Mouse (Mus musculus): ENCODE measurements around the gene Gabarapl2. TPM values are rescaled to one million over a fixed set of nuclear protein-coding genes. Genes with fewer than 3 reads are reported as not detected.

Gene Gabarapl2
- polyA plus RNA-seq, 1 experiment: 9.3 TPM

DNA sequence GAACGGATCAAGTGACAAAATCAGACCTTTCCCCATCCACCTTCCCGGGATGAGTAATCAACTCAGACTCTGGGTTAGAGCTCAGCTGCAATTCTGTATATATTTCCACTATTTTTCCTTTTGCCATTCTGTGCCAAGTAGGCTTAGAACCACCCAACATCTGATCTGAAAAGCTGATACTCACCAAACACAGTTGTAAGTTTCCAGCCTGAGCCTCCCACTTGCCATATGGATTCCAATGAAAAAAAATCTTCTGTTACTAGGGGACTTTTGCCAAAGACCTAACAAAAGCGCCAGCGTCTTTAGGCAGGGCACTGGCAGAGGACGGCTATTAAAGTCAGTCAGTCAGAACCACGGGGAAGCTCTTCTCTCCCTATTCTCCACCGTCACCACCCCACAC, 28.9 kb upstream of the Gabarapl2 start:
- no peaks in the 10 kb centered on the region for H3K36me3 ChIP-seq (replicated peaks; ENCODE audit: low read length)
- peaks cover 66% of the 10 kb centered on the region for H3K27me3 ChIP-seq (replicated peaks)
- no peaks in the 10 kb centered on the region for H3K9me3 ChIP-seq
- peaks cover 30% of the 10 kb centered on the region for H3K4me1 ChIP-seq
- H3K4me3 ChIP-seq (replicated peaks): no peak overlapping the region
- TF ChIP-seq FLI1 (IDR thresholded peaks at IDR 0.05; ENCODE audit: low read length): no peak
- TF ChIP-seq GATA1 (IDR thresholded peaks at IDR 0.05; ENCODE audit: borderline replicate concordance, low read length): no peak

DNA sequence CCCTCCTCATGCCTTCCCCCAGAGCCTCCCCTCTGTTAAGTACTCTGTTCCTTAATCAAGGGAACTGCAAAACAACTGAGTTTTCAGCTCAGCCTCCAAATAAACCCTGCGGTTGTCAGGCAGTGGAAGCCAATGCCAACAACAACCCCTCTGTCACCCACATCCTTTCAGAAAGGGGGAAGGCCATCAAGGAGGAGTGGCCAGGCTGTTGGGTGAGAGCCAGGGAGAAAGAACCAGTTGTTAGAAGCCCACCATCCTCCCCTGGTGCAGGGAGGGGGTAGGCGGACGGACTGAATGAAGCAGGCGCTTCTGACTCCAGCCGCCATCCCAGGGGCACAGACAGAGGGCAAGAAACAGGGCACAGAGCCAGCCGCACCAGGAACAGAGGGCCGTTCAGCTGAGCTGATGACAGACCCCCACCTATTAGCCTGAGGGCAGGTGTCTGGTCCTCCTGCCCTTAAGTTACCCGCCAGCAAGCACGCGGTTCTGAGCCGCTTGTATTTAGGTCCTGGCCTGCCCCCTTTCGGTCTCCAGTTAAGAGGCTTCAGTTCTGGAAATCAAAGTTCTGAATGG, 27.6 kb upstream of the Gabarapl2 start:
- H3K4me3 ChIP-seq (replicated peaks): no peak overlapping the region
- peaks cover 3% of the 10 kb centered on the region; the same call in 1 of the 2 replicates for H3K9me3 ChIP-seq
- H3K27me3 ChIP-seq (replicated peaks): peaks cover 63% of the 10 kb centered on the region
- no peak for TF ChIP-seq FLI1 (IDR thresholded peaks at IDR 0.05; ENCODE audit: low read length)
- TF ChIP-seq GATA1 (IDR thresholded peaks at IDR 0.05; ENCODE audit: borderline replicate concordance, low read length): no peak
- no peaks in the 10 kb centered on the region for H3K36me3 ChIP-seq (replicated peaks; ENCODE audit: low read length)
- H3K4me1 ChIP-seq: peaks cover 30% of the 10 kb centered on the region

DNA sequence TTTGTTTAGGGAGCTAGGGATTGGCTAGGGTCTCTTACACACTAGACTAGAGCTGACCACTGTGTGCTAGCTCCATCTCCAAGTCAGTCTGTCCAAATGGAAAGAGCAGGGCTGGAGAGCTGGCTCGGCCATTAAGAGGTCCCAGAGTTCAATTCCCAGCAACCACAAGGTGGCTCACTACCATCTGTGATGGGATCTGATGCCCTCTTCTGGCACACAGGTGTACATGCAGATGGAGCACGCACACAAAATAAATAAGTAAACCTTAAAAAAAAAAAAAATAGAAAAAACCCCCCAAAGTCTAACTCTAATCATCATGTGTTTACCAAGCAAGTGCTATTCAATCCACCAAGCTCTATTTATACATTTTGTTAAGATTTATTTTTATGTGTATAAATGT, 20.8 kb upstream of the Gabarapl2 start:
- peaks cover 6% of the 10 kb centered on the region for H3K36me3 ChIP-seq (replicated peaks; ENCODE audit: low read length)
- no peak for TF ChIP-seq FLI1 (IDR thresholded peaks at IDR 0.05; ENCODE audit: low read length)
- TF ChIP-seq GATA1 (IDR thresholded peaks at IDR 0.05; ENCODE audit: borderline replicate concordance, low read length): no peak
- peaks cover 32% of the 10 kb centered on the region for H3K4me1 ChIP-seq
- no peak overlapping the region for H3K4me3 ChIP-seq (replicated peaks)
- H3K9me3 ChIP-seq: peaks cover 10% of the 10 kb centered on the region; the same call in 1 of the 2 replicates
- peaks cover 14% of the 10 kb centered on the region for H3K27me3 ChIP-seq (replicated peaks)

DNA sequence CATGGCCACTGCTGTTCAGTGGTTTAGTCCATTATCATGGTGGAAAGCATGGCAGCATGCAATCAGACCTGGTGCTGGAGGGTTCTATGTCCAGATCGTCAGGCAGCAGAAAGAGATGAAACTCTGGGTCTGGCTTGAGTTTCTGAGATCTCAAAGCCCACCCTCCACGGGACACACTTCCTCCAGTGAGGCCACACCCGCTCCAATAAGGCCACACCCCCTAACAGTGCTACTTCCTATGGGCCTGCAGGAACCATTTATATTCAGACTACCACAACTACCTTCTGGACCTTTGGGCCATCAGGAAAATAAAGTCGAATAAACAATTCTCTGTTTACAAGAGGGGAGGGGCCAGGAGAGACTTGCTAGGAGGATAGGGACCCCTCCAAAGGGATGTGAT, 19.5 kb upstream of the Gabarapl2 start:
- peaks cover 42% of the 10 kb centered on the region for H3K4me1 ChIP-seq
- no peak overlapping the region for H3K4me3 ChIP-seq (replicated peaks)
- peaks cover 10% of the 10 kb centered on the region; the same call in 1 of the 2 replicates for H3K9me3 ChIP-seq
- TF ChIP-seq FLI1 (IDR thresholded peaks at IDR 0.05; ENCODE audit: low read length): no peak
- TF ChIP-seq GATA1 (IDR thresholded peaks at IDR 0.05; ENCODE audit: borderline replicate concordance, low read length): no peak
- peaks cover 5% of the 10 kb centered on the region for H3K27me3 ChIP-seq (replicated peaks)
- H3K36me3 ChIP-seq (replicated peaks; ENCODE audit: low read length): peaks cover 6% of the 10 kb centered on the region

DNA sequence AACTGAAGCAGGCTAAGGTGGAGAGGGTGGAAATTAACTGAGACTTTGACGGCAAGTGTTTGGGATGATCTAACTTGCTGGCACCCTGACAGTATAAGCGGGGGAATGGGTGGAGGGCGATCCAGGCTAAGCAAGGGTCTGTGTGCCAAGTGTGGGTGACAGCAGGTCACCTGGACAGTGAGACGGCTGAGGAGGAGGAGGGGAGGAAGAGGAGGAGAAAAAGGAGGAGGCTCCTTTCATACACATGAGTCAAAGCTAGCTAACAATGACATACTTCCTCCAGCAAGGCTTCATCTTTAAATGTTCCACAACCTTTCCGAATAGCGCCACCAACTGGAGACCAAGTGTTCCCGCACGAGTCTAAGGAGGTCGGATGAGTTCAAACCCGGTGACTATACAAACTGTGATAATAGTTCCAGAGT, 17.1 kb upstream of the Gabarapl2 start:
- peaks cover 52% of the 10 kb centered on the region for H3K4me1 ChIP-seq
- peaks cover 4% of the 10 kb centered on the region; the same call in 1 of the 2 replicates for H3K9me3 ChIP-seq
- no peaks in the 10 kb centered on the region for H3K27me3 ChIP-seq (replicated peaks)
- TF ChIP-seq FLI1 (IDR thresholded peaks at IDR 0.05; ENCODE audit: low read length) (no peak), GATA1 (IDR thresholded peaks at IDR 0.05; ENCODE audit: borderline replicate concordance, low read length) (no peak)
- peaks cover 3% of the 10 kb centered on the region for H3K36me3 ChIP-seq (replicated peaks; ENCODE audit: low read length)
- peak overlapping the region; percentile 70 for H3K4me3 ChIP-seq (replicated peaks)

DNA sequence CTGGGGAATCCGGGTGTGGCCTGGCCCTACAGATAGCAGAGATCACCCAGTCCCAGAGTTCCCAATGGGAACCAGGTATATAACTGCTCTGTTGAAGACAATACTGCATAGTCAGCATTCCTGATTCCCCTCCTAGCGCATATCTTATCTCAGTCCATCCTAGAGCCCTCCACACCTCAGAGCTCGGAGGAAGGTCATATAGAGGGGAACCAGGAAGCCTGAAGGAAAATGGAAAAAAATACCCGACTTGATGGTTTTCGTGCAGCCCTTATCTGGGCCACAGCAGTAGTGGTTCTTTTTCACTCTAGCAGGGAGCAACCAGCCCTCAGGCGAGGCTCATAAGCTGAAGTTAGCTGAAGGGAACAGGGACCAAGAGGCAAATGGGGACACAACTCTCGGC, 15.5 kb upstream of the Gabarapl2 start:
- H3K4me1 ChIP-seq: peaks cover 66% of the 10 kb centered on the region
- TF ChIP-seq FLI1 (IDR thresholded peaks at IDR 0.05; ENCODE audit: low read length) (no peak), GATA1 (IDR thresholded peaks at IDR 0.05; ENCODE audit: borderline replicate concordance, low read length) (no peak)
- H3K27me3 ChIP-seq (replicated peaks): no peaks in the 10 kb centered on the region
- no peak overlapping the region for H3K4me3 ChIP-seq (replicated peaks)
- no peaks in the 10 kb centered on the region for H3K36me3 ChIP-seq (replicated peaks; ENCODE audit: low read length)
- H3K9me3 ChIP-seq: no peaks in the 10 kb centered on the region

DNA sequence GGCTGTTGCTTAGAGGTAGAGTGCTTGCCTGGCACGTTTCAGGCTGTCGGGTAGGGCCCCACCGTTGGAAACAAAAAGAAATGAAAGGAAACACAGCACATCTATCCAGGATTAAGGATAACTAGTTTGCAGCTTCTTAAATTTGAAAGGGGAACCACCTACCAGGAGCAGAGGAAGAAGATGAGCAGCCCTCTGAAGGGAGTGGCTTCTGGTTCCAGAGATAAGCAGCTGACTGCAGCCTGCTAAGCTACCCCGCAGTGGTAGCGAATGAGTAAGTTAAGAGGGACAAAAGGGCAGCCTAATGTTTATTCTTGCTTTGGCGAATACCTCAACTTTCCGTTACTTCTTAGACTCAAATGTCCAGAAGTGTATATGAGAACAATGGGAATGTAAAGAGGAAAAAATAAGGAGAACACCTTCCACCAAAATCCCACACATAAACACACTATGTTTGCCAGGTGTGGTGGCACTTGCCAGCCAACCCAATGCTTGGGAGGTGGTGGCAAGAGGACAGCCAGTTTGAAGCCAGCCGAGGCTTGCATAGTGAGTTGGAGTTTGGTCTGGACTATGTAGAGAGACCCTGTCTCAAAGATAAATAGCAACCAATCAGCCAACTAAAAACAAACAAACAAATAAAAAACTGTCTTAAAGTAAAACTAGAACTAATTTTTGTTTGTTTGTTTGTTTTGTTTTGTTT, 10.7 kb upstream of the Gabarapl2 start:
- Histone ChIP-seq H3K4me3 (replicated peaks) (peak overlapping the region; percentile 82), H3K36me3 (replicated peaks; ENCODE audit: low read length) (no peaks in the 10 kb centered on the region), H3K27me3 (replicated peaks) (no peaks in the 10 kb centered on the region), H3K4me1 (peaks cover 72% of the 10 kb centered on the region), H3K9me3 (no peaks in the 10 kb centered on the region)
- TF ChIP-seq GATA1 (IDR thresholded peaks at IDR 0.05; ENCODE audit: borderline replicate concordance, low read length) (no peak), FLI1 (IDR thresholded peaks at IDR 0.05; ENCODE audit: low read length) (no peak)

DNA sequence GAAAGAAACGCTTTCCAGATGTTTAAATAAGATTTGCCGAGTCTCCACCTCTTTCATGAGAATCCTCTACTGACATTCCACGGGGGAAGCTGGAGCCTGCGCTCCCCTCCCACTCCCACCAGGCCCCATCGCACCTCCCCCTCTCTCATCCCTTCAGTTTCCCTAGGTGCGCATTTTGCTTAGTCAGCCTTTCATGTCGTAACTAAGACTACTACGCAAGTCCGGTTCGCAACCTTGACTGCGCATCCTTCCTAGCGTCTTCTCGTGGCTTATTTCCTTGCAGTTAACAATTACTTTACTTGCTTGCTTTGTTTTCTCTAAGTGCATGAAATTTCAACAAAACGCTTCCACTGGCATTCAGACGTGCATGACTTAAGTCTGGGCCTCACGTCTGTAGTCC, 8.8 kb upstream of the Gabarapl2 start:
- no peaks in the 10 kb centered on the region for H3K27me3 ChIP-seq (replicated peaks)
- H3K4me3 ChIP-seq (replicated peaks): no peak overlapping the region
- H3K36me3 ChIP-seq (replicated peaks; ENCODE audit: low read length): no peaks in the 10 kb centered on the region
- TF ChIP-seq GATA1 (IDR thresholded peaks at IDR 0.05; ENCODE audit: borderline replicate concordance, low read length) (no peak), FLI1 (IDR thresholded peaks at IDR 0.05; ENCODE audit: low read length) (no peak)
- no peaks in the 10 kb centered on the region for H3K9me3 ChIP-seq
- peaks cover 73% of the 10 kb centered on the region for H3K4me1 ChIP-seq

DNA sequence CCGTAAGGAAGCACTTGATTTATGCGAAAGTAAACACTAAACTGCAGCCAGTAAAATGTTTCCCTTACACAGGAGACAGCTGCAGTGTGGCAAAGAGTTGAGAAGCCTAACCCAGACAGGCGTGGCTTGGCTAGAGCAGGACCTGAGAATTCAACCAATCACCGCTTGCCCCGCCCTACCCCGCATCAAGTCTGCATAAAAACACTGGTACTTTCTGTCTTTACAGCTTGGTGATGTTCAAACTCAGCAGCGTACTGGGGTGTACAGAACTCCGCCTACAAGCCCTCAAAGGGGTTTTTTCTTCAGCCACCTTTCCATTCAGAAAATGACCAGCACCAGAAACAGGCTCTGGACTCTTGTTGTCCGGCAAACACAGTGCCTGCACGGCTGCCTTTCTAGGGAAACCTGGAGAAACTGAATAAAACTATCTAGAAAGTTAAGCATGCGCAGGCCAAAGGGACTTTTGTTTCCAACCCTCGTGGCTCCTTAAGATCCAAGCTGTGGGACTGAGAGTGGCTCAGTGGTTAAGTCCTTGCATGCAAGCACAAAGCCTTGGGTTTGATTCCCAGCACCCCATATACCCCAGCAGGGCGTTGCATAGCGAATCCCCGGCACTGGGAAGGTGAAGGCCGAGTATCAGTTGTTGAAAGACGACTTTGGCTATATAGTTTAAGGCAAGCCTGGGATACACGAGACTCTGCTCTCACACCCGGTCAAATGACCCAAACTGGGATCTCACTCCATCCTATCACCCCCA, 7.7 kb upstream of the Gabarapl2 start:
- TF ChIP-seq GATA1 (IDR thresholded peaks at IDR 0.05; ENCODE audit: borderline replicate concordance, low read length): no peak
- no peak for TF ChIP-seq FLI1 (IDR thresholded peaks at IDR 0.05; ENCODE audit: low read length)
- peaks cover 70% of the 10 kb centered on the region for H3K4me1 ChIP-seq
- H3K4me3 ChIP-seq (replicated peaks): peak overlapping the region; percentile 92
- H3K27me3 ChIP-seq (replicated peaks): no peaks in the 10 kb centered on the region
- H3K9me3 ChIP-seq: no peaks in the 10 kb centered on the region
- no peaks in the 10 kb centered on the region for H3K36me3 ChIP-seq (replicated peaks; ENCODE audit: low read length)
